ENCODE assay signal across 1 mouse cellular context in genomic region chr3:96277428-96277799, GRCm38 (mm10).
TF ChIP-seq lines count a peak whose summit lies in the region.

No protein-coding gene starts in this region.

TF ChIP-seq in CH12.LX, 34 proteins besides CTCF, POLR2A, EP300 and RAD21:
- no peak for TF ChIP-seq CHD1 (IDR thresholded peaks at IDR 0.05; ENCODE audit: low read depth, low read length)
- no peak for TF ChIP-seq PAX5 (IDR thresholded peaks at IDR 0.05; ENCODE audit: low read length)
- 0 out of 2 replicates have a peak, but pooled peaks have one; percentile 8 for TF ChIP-seq E2F4 (IDR thresholded peaks at IDR 0.05; ENCODE audit: insufficient replicate concordance, low read depth, low read length)
